Mouse (Mus musculus): Measurements from ENCODE around the gene Ano6. TPM values are rescaled to one million over a fixed set of nuclear protein-coding genes. Genes with fewer than 3 reads are reported as not detected.

The Ano6 gene
- polyA plus RNA-seq (2012; ENCODE audit: low replicate concordance) = 1.3 and 1.9 TPM in 2 replicates

DNA sequence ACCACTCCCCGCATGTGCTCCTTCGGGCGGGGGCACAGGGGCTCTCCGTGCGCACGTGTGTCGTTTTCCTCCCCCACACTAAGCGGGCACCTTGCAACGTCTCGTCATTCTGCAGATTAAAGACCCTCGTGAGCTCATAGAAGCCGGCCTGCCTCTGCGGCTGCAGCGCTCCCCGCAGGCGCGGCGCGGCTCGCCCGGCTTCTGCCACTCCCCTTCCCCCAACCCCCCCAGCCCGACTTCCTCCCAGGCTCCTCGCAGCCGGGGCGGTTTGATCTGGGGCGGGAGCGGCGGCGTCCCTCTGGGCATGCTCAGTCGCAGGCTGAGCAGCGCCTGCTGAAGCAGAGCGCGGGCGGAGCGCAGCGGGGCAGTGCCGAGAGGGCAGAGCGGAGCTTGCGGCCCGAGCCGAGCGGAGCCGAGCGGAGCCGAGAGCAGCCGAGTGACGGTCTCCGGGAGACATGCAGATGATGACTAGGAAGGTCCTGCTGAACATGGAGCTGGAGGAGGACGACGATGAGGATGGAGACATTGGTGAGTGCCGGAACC lies at the start of gene Ano6:
TSS of gene Ano6 (plus strand) at position 315 of the 543 bp plus-strand sequence.

Other genes with a start within 250 kb of the Ano6 start
- gene Dbx2, start 134.9 kb upstream of the Ano6 start, polyA plus RNA-seq (2012; ENCODE audit: low replicate concordance) = not detected in 2 replicates